Mouse (Mus musculus): Measurements from ENCODE around the gene Tfdp1. TPM values are rescaled to one million over a fixed set of nuclear protein-coding genes. Genes with fewer than 3 reads are reported as not detected.
A peak's percentile ranks its signal among the peaks of the same experiment; 100 is the strongest.
"Not testable (repeated sequence)": the region's sequence is repeated elsewhere in the genome, so short reads cannot be mapped to it uniquely, and the experiment has no call there.

Gene Tfdp1
- 10 to 100 TPM; 49.1 to 58.3 TPM for total RNA-seq (2021)
- long read RNA-seq, experiment 1, transcript Tfdp1-204 (12 exons, 2,511 nt): major isoform, 17 of 81 reads
- long read RNA-seq, experiment 1, transcript Tfdp1-201 (11 exons, 1,700 nt): minor isoform, 16 of 81 reads
- long read RNA-seq, experiment 1, partial matches to known transcripts: 3 of 81 reads
- long read RNA-seq, experiment 1, other reads (novel, unspliced or antisense): 43 of 81 reads
- long read RNA-seq, experiment 2, transcript Tfdp1-204 (12 exons, 2,511 nt): major isoform, 50 of 177 reads
- long read RNA-seq, experiment 2, transcript Tfdp1-201 (11 exons, 1,700 nt): minor isoform, 10 of 177 reads
- long read RNA-seq, experiment 2, transcript Tfdp1-203 (11 exons, 2,421 nt): minor isoform, 6 of 177 reads
- long read RNA-seq, experiment 2, partial matches to known transcripts: 14 of 177 reads
- long read RNA-seq, experiment 2, other reads (novel, unspliced or antisense): 97 of 177 reads

DNA sequence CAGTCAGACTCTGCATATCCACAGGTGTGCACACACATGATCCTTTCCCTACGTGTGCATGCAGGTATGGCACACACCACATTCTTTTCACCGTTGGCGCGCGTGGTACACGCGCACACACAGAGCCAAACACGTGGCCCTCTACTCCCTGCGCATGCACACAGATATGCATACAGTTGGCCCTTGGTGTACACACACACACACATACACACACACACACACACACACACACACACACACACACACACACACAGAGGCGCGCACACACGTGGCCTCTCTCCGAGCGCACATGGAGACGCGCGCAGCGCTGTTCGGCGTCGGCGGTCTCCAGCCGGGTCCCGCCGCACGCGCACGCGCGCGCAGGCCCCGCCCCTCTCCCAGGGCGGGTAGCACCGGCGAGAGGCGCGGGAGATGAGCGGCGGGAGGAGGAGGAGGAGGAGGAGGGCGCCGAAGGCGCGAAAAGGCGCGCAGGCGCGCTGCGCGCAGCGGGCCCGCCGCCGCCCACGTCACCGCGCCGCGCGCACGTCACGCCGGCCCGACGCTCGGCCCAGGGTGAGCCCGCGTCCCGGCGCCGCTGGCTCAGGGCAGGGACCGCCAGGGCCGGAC is at the start of gene Tfdp1:
Gene Tfdp1 (plus strand): TSS at position 497 of the 606 bp plus-strand sequence.
- DNase-seq (ENCODE audit: low spot score in 2 of 2): peak; percentile 75 to 78

DNA sequence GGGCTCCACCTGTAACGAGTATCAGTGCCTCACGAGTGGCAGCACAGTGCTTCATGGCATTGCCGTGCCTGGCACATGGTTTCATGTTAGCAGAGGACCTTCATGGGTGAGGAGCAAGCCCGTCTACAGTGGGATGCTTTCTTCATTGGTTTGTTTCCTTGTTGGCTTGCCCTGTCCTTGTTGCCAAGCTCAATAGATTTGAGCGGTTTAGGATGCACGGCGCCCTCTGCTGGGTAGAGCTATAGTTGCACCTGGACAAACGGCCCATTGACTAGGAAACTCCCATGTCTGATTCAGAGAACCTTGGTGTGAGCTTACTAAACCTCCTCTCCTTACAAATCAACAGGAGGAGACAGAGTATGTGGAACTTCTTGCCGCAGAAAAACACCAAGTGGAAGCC is 46.2 kb upstream of the Tfdp1 start:
- DNase-seq (ENCODE audit: low spot score in 2 of 2): peak; percentile 83 to 85

DNA sequence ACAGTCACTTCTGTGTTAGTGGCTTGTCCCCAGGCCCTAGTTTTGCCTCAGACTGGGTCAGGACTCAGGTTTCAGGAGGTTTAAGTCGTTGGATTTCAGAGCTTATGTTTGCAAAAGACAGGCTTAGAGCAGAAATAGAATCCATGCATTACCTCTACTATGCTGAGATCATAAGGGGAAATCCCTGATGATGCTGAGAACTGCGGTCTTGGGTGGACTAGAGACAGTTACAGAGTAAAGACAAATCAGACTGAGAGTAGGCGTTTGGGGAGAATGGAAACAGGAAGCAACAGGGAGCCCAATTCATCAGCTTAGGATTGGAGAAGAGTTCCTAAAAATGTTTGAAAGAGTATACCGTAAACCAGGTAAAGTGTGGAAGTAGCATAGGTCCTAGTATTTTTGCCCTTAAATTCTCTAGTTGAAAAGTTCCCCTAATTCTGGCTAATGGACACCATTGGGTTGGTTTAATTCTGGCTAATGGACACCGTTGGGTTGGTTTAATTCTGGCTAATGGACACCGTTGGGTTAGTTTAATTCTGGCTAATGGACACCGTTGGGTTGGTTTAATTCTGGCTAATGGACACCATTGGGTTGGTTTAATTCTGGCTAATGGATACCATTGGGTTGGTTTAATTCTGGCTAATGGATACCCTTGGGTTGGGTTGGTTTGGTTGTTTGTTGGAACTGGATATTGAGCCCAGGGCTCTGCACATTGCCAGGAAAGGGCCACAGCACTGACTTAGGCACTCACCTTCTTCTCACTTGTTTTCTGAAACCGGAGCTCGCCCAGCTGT is 44.7 kb upstream of the Tfdp1 start:
- no peak for DNase-seq (ENCODE audit: low spot score in 2 of 2)

DNA sequence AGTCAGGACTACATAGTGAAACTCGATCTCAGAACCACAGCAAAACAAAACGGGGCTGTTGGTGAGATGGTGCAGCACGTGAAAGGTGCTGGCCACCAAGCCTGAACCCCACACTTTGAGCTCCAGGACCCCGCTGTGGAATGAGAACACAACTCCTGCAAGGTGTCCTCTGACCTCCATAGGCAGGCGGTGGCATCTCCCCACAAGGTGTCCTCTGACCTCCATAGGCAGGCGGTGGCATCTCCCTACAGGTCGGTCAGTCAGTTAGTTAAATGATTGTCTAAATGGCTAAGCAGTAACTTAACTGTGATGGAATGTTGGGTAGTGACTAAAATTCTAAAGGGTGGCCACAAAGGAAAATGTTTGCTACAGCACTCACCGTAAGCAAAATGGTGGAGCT is 39.0 kb upstream of the Tfdp1 start:
- DNase-seq (ENCODE audit: low spot score in 2 of 2): no peak

DNA sequence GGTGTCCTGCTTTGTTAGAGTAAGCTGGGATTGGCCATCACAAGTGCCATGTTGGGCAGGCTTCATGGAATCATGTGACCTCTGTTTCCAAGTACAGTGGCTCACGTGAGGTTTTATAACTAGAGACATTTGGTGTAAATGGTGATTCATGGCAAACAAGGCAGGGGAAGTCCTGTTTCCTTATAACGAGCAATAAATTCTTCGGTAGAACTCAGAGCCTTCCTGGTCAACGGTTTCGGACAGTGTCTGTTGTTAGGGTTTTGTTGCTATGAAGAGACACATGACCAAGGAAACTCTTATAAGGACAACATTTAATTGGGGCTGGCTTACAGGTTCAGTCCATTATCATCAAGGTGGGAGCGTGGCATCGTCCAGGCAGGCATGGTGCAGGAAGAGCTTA is 37.5 kb upstream of the Tfdp1 start:
- DNase-seq (ENCODE audit: low spot score in 2 of 2): no peak

DNA sequence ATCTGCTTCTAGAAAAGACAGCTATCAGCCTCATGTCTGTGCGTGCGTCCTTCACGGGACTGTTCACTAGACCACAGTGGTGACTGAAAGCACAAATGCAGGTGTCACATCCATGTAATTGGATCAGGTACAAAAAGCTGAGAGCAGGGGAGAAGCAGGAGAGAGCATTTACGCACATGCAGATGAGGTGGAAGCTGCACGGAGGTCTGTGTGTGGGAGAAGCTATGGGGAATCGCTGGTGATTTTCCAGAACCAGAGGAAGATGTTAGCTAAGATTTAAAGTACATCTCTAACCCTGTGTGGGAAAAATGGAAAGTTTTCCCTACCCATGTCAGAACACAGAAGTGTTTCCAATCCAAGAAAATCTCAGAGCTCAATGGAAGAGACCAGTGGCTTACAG is 33.1 kb upstream of the Tfdp1 start:
- no peak for DNase-seq (ENCODE audit: low spot score in 2 of 2)

DNA sequence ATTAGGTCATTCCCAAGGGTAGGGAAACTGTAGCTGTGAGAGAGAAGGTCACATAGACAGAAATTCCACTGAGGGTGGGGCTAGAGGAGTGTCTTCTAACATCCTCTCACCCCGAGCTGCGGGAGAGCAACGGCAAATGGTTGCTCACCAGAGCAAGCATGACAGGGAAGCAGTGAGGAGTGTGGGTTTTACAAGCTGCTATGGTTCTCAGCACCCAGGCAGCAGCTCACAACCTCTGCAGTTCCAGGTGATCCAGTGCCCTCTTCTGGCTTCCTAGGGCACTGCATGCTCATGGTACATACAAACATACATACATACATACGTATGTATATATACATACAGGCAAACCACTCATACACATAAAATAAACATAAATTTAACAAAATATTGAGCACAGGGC is 32.7 kb upstream of the Tfdp1 start:
- no peak for DNase-seq (ENCODE audit: low spot score in 2 of 2)

DNA sequence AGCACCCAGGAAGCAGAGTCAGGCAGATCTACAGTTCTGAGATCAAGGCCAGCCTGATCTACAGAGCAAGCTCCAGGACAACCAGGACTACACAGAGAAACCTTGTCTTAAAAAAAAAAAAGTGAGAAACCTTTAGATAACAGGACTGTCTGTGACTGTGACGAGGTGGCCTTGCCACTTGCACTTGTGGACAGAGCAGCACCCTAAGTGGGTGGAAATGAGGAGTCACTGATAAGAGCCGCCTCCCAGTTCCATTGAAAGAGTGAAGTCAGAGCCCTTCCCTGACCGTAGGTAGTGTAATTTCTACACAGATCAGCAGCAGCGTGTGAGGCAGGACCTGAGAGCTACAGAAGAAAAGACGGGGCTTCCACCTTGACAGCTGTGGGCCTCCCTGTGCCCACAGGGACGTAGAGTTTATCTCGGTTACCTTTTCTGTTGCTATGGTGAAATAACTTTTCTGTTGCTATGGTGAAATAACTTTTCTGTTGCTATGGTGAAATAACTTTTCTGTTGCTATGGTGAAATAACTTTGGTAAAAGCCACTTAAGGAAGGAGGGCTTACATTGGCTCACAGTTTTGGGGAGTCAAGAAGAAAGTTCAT is 32.1 kb upstream of the Tfdp1 start:
- no peak for DNase-seq (ENCODE audit: low spot score in 2 of 2)

DNA sequence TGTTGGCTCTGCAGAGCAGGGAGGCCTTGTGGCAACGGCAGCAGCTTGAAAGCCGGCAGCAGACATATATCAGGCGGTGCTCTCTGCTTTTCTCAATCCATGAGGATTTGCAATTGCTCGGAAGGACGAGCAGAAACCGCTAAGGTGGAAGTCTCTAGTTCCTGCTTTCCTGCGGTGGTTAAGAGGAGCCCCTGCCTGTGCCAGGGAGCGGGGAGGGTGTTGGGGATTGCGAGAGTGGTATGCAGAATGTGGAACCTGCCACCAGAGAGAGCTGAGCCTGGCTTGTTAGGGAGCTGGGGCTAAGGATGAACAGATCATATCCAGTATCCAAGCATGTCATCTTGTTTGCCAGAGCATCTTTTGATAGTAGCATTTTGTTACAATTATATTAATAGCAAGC is 31.6 kb upstream of the Tfdp1 start:
- DNase-seq (ENCODE audit: low spot score in 2 of 2): no peak

DNA sequence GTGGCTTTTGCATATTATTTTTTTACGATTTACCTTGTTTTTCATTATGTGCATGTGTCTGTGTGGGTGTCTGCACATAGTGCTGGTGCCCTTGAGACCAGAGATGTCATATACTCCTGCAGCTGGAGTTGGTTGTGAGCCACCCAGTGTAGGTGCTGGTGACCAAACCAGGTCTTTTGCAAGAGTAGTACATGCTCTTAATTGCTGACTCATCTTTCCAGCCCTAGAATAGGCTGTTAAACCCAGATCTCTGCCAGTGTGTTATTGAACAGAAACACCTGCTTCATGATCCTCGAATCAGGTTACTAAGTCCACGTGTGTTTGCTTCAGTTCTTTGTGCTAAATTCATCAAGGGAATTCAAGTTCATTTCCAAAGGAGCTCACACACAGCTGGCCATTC is 23.6 kb upstream of the Tfdp1 start:
- DNase-seq (ENCODE audit: low spot score in 2 of 2): no peak

DNA sequence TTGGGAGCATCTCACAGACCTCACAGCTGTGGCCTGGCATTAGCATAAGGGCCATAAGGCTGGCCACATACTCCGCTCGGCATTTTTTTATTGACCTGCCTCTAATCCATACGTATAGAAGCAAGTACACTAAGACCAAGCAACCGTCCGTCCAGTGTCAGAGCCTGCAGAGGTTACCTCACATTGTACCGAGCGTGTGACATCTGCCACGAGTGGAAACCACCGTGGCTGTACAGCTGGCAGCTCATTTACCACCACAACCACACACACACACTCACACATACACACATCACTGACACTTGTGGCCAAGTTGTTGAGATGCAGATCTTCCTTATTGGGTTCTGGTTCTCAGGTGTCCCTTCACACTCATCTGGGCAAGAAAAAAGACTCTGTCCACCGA is 21.9 kb upstream of the Tfdp1 start:
- no peak for DNase-seq (ENCODE audit: low spot score in 2 of 2)

DNA sequence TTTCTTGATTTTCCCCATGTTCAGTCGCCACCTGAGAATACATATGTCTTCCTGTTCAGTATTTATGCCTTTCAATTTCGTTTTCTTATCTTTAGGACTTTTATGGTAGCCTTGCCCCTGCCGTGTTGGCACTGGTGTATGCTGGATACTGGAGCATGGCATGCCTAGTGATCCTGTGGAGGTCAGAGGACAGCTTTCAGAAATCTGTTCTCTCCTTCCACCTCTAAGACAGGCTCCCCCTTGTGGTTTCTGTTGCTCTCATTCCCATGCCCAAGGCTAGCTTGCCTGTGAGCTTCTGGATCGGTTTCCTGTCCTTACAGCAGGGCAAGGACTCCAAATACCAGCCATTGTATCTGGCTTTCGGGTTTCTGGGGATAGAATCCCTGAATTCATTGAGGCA is 12.0 kb upstream of the Tfdp1 start:
- peak; percentile 19 to 31 for DNase-seq (ENCODE audit: low spot score in 2 of 2)

DNA sequence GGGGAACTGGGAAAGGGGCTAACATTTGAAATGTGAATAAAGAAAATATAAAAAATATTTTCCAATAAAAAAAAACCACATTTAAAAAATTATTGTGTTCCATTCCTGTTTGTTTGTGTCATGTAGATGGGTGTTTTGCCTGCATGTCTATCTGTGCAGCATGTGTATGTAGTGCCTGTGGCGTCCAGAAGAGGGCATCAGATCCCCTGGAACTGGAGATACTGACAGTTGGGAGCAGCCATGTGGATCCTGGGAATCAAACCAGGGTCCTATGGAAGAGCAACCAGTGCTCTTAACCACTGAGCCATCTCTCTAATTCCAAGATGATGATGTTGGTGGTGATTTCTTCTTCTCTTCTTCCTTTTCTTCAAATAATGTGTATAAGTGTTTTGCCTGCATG is 3.9 kb upstream of the Tfdp1 start:
- no peak for DNase-seq (ENCODE audit: low spot score in 2 of 2)

DNA sequence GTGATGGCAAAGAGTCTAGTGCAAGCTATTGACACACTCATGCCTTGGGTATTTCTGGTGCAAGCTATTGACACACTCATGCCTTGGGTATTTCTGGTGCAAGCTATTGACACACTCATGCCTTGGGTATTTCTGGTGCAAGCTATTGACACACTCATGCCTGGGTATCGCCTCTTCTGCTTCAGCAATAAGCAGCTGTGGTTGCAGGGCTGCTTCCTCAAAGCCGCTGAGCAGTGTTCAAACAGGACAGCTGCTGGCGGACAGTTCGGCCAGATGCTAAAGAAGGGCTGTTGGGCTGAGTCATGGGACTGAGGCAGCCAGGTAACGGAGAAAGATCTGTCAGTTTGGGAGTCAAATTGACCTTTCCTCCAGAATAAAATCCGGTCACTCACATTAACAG is 1.3 kb upstream of the Tfdp1 start:
- not testable (repeated sequence) for DNase-seq (ENCODE audit: low spot score in 2 of 2)

DNA sequence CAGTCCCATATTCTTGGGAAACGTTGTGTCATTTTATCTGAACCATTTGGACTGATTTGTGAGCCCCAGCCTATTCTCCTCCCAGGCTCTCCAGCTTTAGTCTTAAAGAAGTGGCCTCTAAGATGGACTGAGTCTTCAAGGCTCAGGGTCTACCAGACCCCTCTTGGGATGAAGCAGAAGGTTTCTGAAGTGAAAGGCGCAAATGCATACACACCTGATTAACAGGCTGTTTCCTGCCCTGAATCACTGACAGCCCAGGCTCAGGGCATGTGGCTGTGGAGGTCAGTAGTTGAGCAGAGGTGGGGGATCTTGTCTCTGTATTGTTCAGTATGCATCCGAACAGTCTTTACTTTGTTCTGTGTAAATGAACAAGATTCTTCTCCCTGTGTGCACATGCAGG is 873 bp upstream of the Tfdp1 start:
- no peak for DNase-seq (ENCODE audit: low spot score in 2 of 2)

DNA sequence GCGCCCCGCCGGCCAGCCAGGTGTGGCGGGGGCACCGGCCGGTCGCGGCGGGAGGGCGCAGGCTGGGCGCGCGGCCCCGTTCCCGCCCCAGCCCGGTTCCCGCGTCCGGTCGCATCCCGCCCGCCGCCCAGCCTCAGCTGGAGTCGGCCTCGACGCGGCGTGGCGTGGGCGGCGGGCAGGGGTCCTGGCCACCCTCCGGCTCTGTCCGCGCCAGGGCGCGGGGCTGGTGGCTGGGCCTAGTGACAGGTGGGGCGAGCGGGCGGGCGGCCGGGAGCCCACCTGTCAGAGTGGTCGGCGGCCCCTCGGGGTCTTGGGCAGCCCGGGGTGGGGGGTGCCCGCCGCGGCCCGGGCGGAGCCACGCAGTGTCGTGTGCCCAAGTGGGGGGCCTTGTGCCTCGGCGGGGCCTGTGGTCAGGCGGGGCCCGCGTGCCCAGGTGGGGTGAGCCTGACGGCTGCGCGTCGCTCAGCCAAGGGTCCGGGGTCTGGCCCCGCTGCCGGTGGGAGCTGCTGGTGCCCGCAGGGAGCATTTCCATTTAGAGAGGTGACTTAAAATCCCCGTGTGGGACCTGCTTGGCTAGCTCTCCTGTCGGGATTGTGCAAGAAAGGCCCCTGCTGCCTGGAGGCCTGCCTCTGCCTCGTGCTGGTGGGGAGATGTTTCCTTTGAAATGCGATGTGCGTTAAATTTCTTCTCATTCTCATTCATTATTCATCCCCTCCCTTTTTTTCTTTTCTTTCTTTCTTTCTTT is 522 bp downstream of the Tfdp1 start:
- DNase-seq (ENCODE audit: low spot score in 2 of 2): peak; percentile 24 to 47

DNA sequence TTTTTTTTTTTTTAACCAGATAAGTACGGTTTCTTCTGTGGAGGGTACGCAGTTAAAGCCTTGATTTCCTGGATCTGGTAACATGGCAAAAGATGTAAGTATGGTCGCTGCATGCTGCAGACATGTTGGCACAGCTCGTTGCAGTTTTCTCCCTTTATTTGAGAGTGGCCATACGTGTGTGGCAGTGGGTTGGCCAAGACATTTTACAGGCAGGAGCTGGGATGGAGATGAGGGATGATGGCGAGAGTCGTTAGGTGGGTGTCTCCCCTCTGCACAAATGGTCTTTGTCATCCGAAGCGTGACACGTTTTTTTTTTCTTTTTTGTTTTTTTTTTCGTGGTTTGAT is 1.1 kb downstream of the Tfdp1 start:
- DNase-seq (ENCODE audit: low spot score in 2 of 2): no peak

DNA sequence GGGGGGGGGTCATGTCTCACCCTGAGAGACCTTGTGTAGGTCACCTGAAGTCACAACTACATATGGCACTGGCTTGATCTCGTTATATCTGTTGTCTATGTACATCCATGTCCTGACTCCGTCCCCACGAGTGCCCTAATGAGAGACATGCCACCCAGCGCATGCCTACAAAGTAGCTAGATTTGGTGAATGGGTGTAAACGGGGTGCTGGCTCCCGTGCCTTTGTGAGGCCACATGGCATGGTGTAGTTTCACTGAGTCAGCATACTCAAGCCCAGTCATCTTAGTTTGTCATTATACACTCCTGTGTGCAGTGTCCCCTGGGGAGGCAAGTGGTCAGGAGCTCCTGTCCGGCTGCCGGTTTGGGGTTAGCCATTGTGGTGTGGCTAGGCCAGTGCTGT is 2.1 kb downstream of the Tfdp1 start:
- no peak for DNase-seq (ENCODE audit: low spot score in 2 of 2)

DNA sequence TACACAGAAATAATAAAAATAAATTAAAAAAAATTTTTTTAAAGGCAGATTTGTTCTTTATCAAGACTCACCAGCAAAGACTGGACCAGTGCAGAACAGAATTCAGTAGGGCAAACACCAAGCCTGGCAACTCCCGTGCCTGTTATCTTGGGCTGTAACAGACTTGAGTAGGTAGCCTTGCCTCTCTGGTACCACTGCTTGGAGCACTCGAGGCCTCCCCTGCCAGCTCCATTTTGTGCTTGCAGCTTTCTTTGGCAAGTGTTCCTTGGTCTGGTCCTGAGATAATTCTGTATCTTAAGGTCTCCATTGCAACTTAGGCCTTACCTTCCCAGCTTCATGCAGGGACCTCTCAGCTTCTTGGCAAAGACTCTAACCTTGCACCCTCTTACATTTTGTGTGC is 3.8 kb downstream of the Tfdp1 start:
- no peak for DNase-seq (ENCODE audit: low spot score in 2 of 2)

DNA sequence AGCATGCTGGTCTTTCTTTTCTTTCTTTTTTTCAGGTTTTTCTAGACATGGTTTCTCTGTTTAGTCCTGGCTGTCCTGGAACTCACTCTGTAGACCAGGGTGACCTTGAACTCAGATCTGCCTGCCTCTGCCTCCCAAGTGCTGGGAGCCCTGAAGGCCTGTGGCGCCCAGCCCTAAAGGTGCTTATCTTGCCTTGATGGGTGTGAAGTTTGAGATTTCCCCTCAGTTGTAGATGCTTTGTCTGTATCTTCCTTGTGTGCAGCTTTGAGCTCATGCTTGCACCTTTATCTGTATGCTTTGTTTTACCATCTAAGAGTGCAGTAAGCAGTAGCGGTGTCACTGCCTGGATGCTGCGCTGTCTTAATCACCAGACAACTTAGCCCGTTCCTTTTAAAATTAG is 4.6 kb downstream of the Tfdp1 start:
- DNase-seq (ENCODE audit: low spot score in 2 of 2): no peak

DNA sequence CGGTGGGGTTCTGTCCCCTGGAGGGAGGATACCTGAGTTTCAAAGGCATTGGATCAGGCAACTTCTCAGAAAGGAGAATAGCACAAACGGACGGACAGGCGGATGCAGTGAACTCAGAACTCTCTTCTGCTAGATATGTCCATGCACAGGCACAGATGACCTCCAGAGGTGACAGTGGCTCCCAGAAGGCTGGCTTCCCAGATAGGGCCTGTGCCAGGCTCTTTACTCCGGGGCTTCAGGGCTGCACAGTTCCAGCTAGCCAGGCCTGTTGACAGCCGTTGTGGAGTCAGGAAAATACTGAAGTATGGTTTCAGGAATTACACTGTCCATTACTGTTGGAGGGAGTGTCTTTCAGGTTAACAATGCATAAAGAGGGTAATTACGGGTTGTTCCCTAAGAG is 11.5 kb downstream of the Tfdp1 start:
- no peak for DNase-seq (ENCODE audit: low spot score in 2 of 2)

Data from adrenal gland, adult 18-20 months (tissue).